Mouse (Mus musculus) spleen, adult 2 months (tissue): ENCODE data around the gene Eef1akmt2. TPM values are rescaled to one million over a fixed set of nuclear protein-coding genes. Genes with fewer than 3 reads are reported as not detected.
A peak's percentile ranks its signal among the peaks of the same experiment; 100 is the strongest.

Experiments
- DNase-seq, 2 experiments: peaks; one replicate each; pipeline versions ENCODE4 v3.0.0 to v3.0.0-alpha.2; 2012 to 2021; ENCODE audit warnings: low spot score in 2 of 2, low read depth in 1 of 2
- H3K27ac ChIP-seq: fragments of 200-500 bp; 2 replicates; pipeline ENCODE4 v1.5.1; 2012; ENCODE audit warnings: low read length, inconsistent platforms; ENCODE audit not compliant: insufficient read depth
- H3K27me3 ChIP-seq: fragments of 200-500 bp; 2 replicates; pipeline ENCODE4 v1.6.1; 2012; ENCODE audit warnings: mild to moderate bottlenecking, moderate library complexity, low read length, inconsistent platforms; ENCODE audit not compliant: control insufficient read depth, insufficient read depth
- H3K36me3 ChIP-seq: fragments of 200-500 bp; 2 replicates; pipeline ENCODE4 v1.6.1; 2012; ENCODE audit warnings: mild to moderate bottlenecking, low read length, inconsistent platforms; ENCODE audit not compliant: control insufficient read depth, insufficient read depth
- H3K4me1 ChIP-seq: fragments of 200-500 bp; 2 replicates; pipeline ENCODE4 v1.6.1; 2011; ENCODE audit warnings: inconsistent platforms; ENCODE audit not compliant: control insufficient read depth, insufficient read depth, insufficient read length
- H3K4me3 ChIP-seq: fragments of 200-500 bp; 2 replicates; pipeline ENCODE4 v1.5.1; 2011; ENCODE audit warnings: mild to moderate bottlenecking, inconsistent platforms; ENCODE audit not compliant: insufficient read depth, insufficient read length; ENCODE audit errors: extremely low read depth
- CTCF ChIP-seq: fragments of 200-500 bp; IDR thresholded peaks from 2 replicates; pipeline ENCODE4 v1.5.1; 2011; ENCODE audit warnings: mild to moderate bottlenecking, inconsistent platforms; ENCODE audit not compliant: insufficient read depth, insufficient read length, insufficient replicate concordance; ENCODE audit errors: extremely low read depth
- POLR2A ChIP-seq: fragments of 200-500 bp; IDR thresholded peaks from 2 replicates; pipeline ENCODE4 v1.6.1; 2011; ENCODE audit warnings: low read depth, low read length, inconsistent platforms
- WGBS: fragments of 180-500 bp; shearing (Covaris S2); methylation state at CpG from one replicate; pipeline ENCODE4 v1.1.7; 2018; 5-methylcytosine and 5-hydroxymethylcytosine counted together
- polyA plus RNA-seq: library from polyadenylated mRNA; depleted of rRNA; stranded (reverse); fragments of >200 nt; gene quantifications from 2 replicates; pipeline ENCODE4 v1.2.3, GENCODE M21; 2012

Eef1akmt2 gene
- polyA plus RNA-seq, 1 experiment: 3.3 TPM

GRCm38 (mm10) chr7:132888052-132888451, 35.6 kb upstream of the Eef1akmt2 start:
- no peak for TF ChIP-seq CTCF
- TF ChIP-seq POLR2A: no peak
- WGBS: 48% methylated on average over 3 of the region's 3 CpGs
- H3K4me1 ChIP-seq: no peaks in the 10 kb centered on the region
- no peaks in the 10 kb centered on the region for H3K27me3 ChIP-seq
- no peak for DNase-seq
- no peak overlapping the region for H3K27ac ChIP-seq
- H3K4me3 ChIP-seq: no peak overlapping the region
- H3K36me3 ChIP-seq: peaks cover 6% of the 10 kb centered on the region

GRCm38 (mm10) chr7:132887019-132887804, 34.7 kb upstream of the Eef1akmt2 start:
- 57% methylated on average over 7 of the region's 7 CpGs for WGBS
- DNase-seq: no peak
- peaks cover 12% of the 10 kb centered on the region for H3K36me3 ChIP-seq
- no peak overlapping the region for H3K27ac ChIP-seq
- no peaks in the 10 kb centered on the region for H3K4me1 ChIP-seq
- H3K4me3 ChIP-seq: no peak overlapping the region
- no peaks in the 10 kb centered on the region for H3K27me3 ChIP-seq
- TF ChIP-seq POLR2A (no peak), CTCF (no peak)

GRCm38 (mm10) chr7:132884031-132884430, 31.6 kb upstream of the Eef1akmt2 start:
- H3K36me3 ChIP-seq: peaks cover 27% of the 10 kb centered on the region

GRCm38 (mm10) chr7:132882343-132882742, 29.9 kb upstream of the Eef1akmt2 start:
- no peaks in the 10 kb centered on the region for H3K4me1 ChIP-seq
- H3K36me3 ChIP-seq: peaks cover 33% of the 10 kb centered on the region
- H3K27me3 ChIP-seq: no peaks in the 10 kb centered on the region
- TF ChIP-seq POLR2A (no peak), CTCF (no peak)
- WGBS: 79% methylated on average over 2 of the region's 2 CpGs
- H3K4me3 ChIP-seq: no peak overlapping the region
- peak in 1 of 2 experiments; percentile 12 for DNase-seq
- H3K27ac ChIP-seq: no peak overlapping the region

More at GRCm38 (mm10) chr7:132884031-132884430, 31.6 kb upstream of the Eef1akmt2 start:
- Histone ChIP-seq H3K4me3 (no peak overlapping the region), H3K27ac (no peak overlapping the region), H3K4me1 (no peaks in the 10 kb centered on the region), H3K27me3 (no peaks in the 10 kb centered on the region)
- WGBS: 94% methylated on average over 7 of the region's 7 CpGs
- no peak for DNase-seq
- TF ChIP-seq POLR2A: no peak
- no peak for TF ChIP-seq CTCF

GRCm38 (mm10) chr7:132880276-132880675, 27.8 kb upstream of the Eef1akmt2 start:
- no peak for TF ChIP-seq CTCF
- TF ChIP-seq POLR2A: no peak
- H3K27ac ChIP-seq: no peak overlapping the region
- DNase-seq: no peak
- no peaks in the 10 kb centered on the region for H3K4me1 ChIP-seq
- peaks cover 43% of the 10 kb centered on the region for H3K36me3 ChIP-seq
- 76% methylated on average over 1 of the region's 1 CpGs for WGBS
- no peak overlapping the region for H3K4me3 ChIP-seq
- H3K27me3 ChIP-seq: no peaks in the 10 kb centered on the region

GRCm38 (mm10) chr7:132875391-132876086, 23.1 kb upstream of the Eef1akmt2 start:
- 88% methylated on average over 2 of the region's 2 CpGs for WGBS
- Histone ChIP-seq H3K27ac (no peak overlapping the region), H3K4me1 (no peaks in the 10 kb centered on the region)

GRCm38 (mm10) chr7:132873043-132873442, 20.6 kb upstream of the Eef1akmt2 start:
- DNase-seq: no peak
- TF ChIP-seq POLR2A (no peak), CTCF (no peak)
- WGBS: 70% methylated on average over 2 of the region's 2 CpGs
- no peaks in the 10 kb centered on the region for H3K27me3 ChIP-seq
- H3K4me1 ChIP-seq: no peaks in the 10 kb centered on the region
- H3K4me3 ChIP-seq: no peak overlapping the region
- H3K27ac ChIP-seq: no peak overlapping the region
- peaks cover 35% of the 10 kb centered on the region for H3K36me3 ChIP-seq

More at GRCm38 (mm10) chr7:132875391-132876086, 23.1 kb upstream of the Eef1akmt2 start:
- TF ChIP-seq POLR2A: no peak
- Histone ChIP-seq H3K27me3 (no peaks in the 10 kb centered on the region), H3K36me3 (peaks cover 35% of the 10 kb centered on the region), H3K4me3 (no peak overlapping the region)
- no peak for DNase-seq
